In the genomic region with DNA sequence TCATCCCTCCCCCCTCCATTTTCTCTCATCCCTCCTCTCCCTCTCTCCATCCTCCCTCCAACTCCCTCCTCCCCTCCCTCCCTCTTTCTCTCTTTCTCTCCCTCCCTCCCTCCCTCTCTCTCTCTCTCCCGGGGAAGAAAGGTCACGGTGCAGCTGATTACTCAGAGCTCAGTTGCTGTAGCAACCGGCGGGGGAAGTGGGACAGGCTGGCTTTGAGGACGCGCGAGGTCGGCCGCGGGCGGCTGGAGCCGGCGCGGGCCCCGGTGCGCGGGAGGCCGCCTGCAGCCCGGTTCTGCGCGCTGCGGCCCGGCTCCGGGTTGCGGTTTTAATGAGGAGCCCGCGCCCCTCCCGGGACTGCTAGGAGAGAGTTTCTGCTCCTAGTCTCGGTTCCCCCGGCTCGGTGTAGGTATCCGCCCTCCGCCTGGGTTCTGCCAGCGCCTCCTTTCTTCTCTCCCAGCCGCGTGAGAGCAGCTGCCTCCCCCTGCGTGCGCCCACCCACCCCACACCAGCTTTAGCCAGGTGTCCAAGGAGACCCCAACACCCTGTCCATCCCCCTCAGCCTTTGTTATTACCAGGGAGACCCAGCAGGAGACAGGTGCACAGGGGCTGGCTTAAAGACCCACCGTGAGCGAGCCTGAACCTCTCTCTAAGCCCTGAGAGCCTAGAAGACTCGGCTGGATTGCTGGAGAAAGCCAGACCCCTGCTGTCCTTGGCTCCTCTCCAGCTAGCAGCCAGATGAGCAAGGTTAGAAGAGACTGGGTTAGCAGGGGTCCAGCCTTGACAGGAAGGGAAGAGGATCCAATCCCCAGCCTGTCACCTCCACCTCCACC, we compare ENCODE assay signal across 8 mouse cellular contexts.
DNase-seq lines count a peak whose midpoint lies in the region; ATAC-seq and TF ChIP-seq lines count a peak whose summit lies in the region.

No protein-coding gene starts in this region.

- peaks cover 36% of the 10 kb centered on the region for H3K4me1 ChIP-seq in bone marrow macrophage, adult 2 months (ENCODE audit: control insufficient read depth, insufficient read depth, low read length)
- H3K4me1 ChIP-seq in forebrain, embryonic 13.5 days, result peaks cover 60% of the 10 kb centered on the region
- H3K4me1 ChIP-seq in lung, embryonic 14.5 days (ENCODE audit: insufficient read depth), result peaks cover 38% of the 10 kb centered on the region

- no peaks in the 10 kb centered on the region for H3K27me3 ChIP-seq in C2C12 (ENCODE audit: control insufficient read depth, insufficient read depth, insufficient read length)
- no peaks in the 10 kb centered on the region for H3K27me3 ChIP-seq in forebrain, embryonic 13.5 days
- H3K27me3 ChIP-seq in lung, embryonic 14.5 days (ENCODE audit: insufficient read depth, low read length), result no peaks in the 10 kb centered on the region

- H3K4me3 ChIP-seq in C2C12 (ENCODE audit: insufficient read depth, poor library complexity, severe bottlenecking), result peak overlapping the region; percentile 35
- peak overlapping the region; percentile 50 for H3K4me3 ChIP-seq in bone marrow macrophage, adult 2 months (ENCODE audit: insufficient read depth, low read length)
- H3K4me3 ChIP-seq in forebrain, embryonic 13.5 days, result peak overlapping the region; percentile 36
- peak overlapping the region; percentile 40 for H3K4me3 ChIP-seq in lung, embryonic 14.5 days (ENCODE audit: low read depth, low read length)

- peak overlapping the region; percentile 79 for H3K9ac ChIP-seq in forebrain, embryonic 13.5 days
- H3K9ac ChIP-seq in lung, embryonic 14.5 days, result peak overlapping the region; percentile 75

- peak overlapping the region; percentile 82 for H3ac ChIP-seq in C2C12 (ENCODE audit: control insufficient read depth, insufficient read length, low read depth)

- H3K79me3 ChIP-seq in C2C12 (ENCODE audit: low read depth), result no peaks in the 10 kb centered on the region

- no peak for TF ChIP-seq POLR2A in bone marrow macrophage, adult 2 months (IDR thresholded peaks at IDR 0.05; ENCODE audit: borderline replicate concordance, low read depth, low read length)

- no peak for TF ChIP-seq CTCF in C2C12 (IDR thresholded peaks at IDR 0.05; ENCODE audit: control insufficient read depth, insufficient read depth, insufficient read length)
- no peak for TF ChIP-seq CTCF in bone marrow macrophage, adult 2 months (IDR thresholded peaks at IDR 0.05; ENCODE audit: low read depth, low read length)
- TF ChIP-seq CTCF in lung, embryonic 14.5 days (IDR thresholded peaks at IDR 0.05; ENCODE audit: low read depth), result no peak

- H3K9me3 ChIP-seq in forebrain, embryonic 13.5 days (replicated peaks), result no peaks in the 10 kb centered on the region
- H3K9me3 ChIP-seq in lung, embryonic 14.5 days (ENCODE audit: low read depth, low read length), result no peaks in the 10 kb centered on the region; the same call in 1 of the 2 replicates

- intact Hi-C loops in heart, postnatal 10 days (cut with DNase I), result no loop called here

- no peak overlapping the region for H3K27ac ChIP-seq in bone marrow macrophage, adult 2 months (ENCODE audit: insufficient read depth, low read depth, low read length)
- peak overlapping the region; percentile 100 for H3K27ac ChIP-seq in forebrain, embryonic 13.5 days
- H3K27ac ChIP-seq in lung, embryonic 14.5 days (ENCODE audit: low read depth), result peak overlapping the region; percentile 100

- DNase-seq in heart, postnatal 10 days, result peak; percentile 89 to 91
- peak; percentile 87 to 93 for DNase-seq in kidney, postnatal 4 days
- peak; percentile 93 for DNase-seq in lung, embryonic 14.5 days
- peak; percentile 81 for DNase-seq in testis, postnatal 14 days (ENCODE audit: low spot score)

- peak overlapping the region; percentile 61 for H3K4me2 ChIP-seq in forebrain, embryonic 13.5 days
- H3K4me2 ChIP-seq in lung, embryonic 14.5 days, result peak overlapping the region; percentile 80

- peak; percentile 80 for ATAC-seq in forebrain, embryonic 13.5 days
- ATAC-seq in lung, embryonic 14.5 days (ENCODE audit: insufficient read depth), result peak; percentile 80
- ATAC-seq in neutrophil, adult 5-6 weeks (ENCODE audit: extremely low read depth, insufficient number of reproducible peaks, low FRiP score, poor library complexity, severe bottlenecking), result peak; percentile 34

- WGBS in forebrain, embryonic 13.5 days, result under 1% methylated on average over 39 of the region's 41 CpGs
- 1% methylated on average over 41 of the region's 41 CpGs for WGBS in lung, embryonic 14.5 days

- no peaks in the 10 kb centered on the region for H3K36me3 ChIP-seq in C2C12 (ENCODE audit: control insufficient read depth, insufficient read depth)
- H3K36me3 ChIP-seq in forebrain, embryonic 13.5 days (ENCODE audit: poor library complexity, severe bottlenecking), result no peaks in the 10 kb centered on the region
- no peaks in the 10 kb centered on the region for H3K36me3 ChIP-seq in lung, embryonic 14.5 days (ENCODE audit: insufficient read depth)

- peaks cover 7% of the 10 kb centered on the region for H3K79me2 ChIP-seq in C2C12 (ENCODE audit: control insufficient read depth, insufficient read depth)

TF ChIP-seq in C2C12, 6 proteins besides CTCF, POLR2A, EP300 and RAD21:
- TF ChIP-seq USF1 (IDR thresholded peaks at IDR 0.05; ENCODE audit: low read depth), result no peak
- TF ChIP-seq MYOG (IDR thresholded peaks at IDR 0.05; ENCODE audit: control insufficient read depth, extremely low read depth, insufficient read length), result no peak
- TF ChIP-seq FOSL1 (IDR thresholded peaks at IDR 0.05; ENCODE audit: insufficient read depth, low read length, poor library complexity, severe bottlenecking), result no peak
- TF ChIP-seq MYOD1 (IDR thresholded peaks at IDR 0.05; ENCODE audit: control insufficient read depth, insufficient read length, low read depth), result no peak
- no peak for TF ChIP-seq CEBPB (IDR thresholded peaks at IDR 0.05; ENCODE audit: low read depth)
- no peak for TF ChIP-seq MAX (IDR thresholded peaks at IDR 0.05)
